Mouse (Mus musculus) thymus, postnatal 36 days (tissue): ENCODE data around the gene Gm42957.
"Not testable (repeated sequence)": the region's sequence is repeated elsewhere in the genome, so short reads cannot be mapped to it uniquely, and the experiment has no call there.

Experiments
- DNase-seq, 2 experiments: peaks; one replicate each; pipeline ENCODE4 v3.0.0; 2022; ENCODE audit warnings: mixed read lengths in 2 of 2

Gene Gm42957

GRCm38 (mm10) chr3:96634928-96635879 lies at the start of gene Gm42957, which contains the start of gene Pex11b:
TSS of gene Gm42957 (plus strand) at chr3:96635474.
TSS of gene Pex11b (plus strand) at chr3:96635376.
- DNase-seq, result peak; percentile 83 to 85

DNA sequence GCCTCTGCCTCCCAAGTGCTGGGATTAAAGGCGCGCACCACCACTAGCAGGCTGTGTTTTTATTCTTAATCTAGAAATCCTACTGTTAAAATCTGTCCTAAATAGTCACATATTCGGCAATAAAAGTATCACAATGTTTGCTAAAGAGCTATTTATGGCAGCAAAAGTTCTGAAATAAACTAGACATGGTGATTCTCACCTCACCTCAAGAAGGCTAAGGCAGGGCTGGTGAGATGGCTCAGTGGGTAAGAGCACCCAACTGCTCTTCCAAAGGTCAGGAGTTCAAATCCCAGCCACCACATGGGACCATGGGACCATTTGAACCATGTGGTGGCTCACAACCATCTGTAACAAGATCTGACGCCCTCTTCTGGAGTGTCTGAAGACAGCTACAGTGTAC lies 44.6 kb upstream of the Gm42957 start:
- no peak for DNase-seq

DNA sequence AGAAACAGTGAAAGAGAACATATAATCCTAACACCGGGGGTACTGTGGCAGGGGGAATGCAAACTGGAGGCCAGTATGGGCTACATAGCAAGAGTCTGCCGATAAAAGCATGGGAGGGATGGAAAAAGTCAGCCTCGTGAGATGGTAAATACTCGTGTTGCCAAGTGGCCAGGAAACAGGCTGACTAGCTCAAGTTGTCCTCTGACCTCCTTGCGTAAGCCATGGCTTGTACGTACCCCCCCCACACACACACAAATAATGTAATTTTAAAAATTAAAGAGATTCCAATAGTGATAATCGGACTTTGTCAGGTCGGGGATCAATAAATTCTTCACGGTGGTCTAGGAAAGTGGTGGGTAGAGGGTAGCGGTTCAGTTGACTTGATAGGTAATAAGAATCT lies 41.9 kb upstream of the Gm42957 start:
- no peak for DNase-seq

- DNase-seq, result peak; percentile 95
These were observed 41.3 kb upstream of the Gm42957 start, which contains the start of gene Polr3gl for GRCm38 (mm10) chr3:96593790-96594560. TSS of gene Polr3gl (minus strand) at chr3:96594181.

DNA sequence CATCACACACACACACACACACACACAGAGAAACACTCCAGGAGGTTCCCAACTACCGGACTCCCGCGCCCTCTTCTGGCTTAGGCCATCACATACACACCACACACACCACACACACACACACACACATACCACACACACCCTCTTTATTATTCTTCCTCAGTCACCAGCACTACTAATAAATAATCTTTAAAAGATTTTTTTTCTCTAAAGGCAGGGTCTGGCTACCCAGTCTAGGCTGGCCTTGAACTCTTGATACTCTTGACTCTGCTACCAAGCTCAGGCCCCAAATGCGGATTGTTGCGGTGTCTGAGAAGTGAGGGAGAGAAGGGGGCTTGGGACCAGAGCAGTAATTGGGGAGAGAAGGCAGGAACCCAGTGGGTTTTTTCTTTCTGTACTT lies 40.4 kb upstream of the Gm42957 start:
- DNase-seq, result no peak

- no peak for DNase-seq
These were observed 39.6 kb upstream of the Gm42957 start for GRCm38 (mm10) chr3:96595661-96596060.

- peak in 1 of 2 experiments; percentile 32 for DNase-seq
These were observed 39.0 kb upstream of the Gm42957 start, which contains the start of gene Ankrd34a for GRCm38 (mm10) chr3:96596228-96596707. TSS of gene Ankrd34a (plus strand) at chr3:96596636.

- no peak for DNase-seq
These were observed 38.4 kb upstream of the Gm42957 start for GRCm38 (mm10) chr3:96596855-96597254.

- DNase-seq, result no peak
These were observed 37.8 kb upstream of the Gm42957 start for GRCm38 (mm10) chr3:96597435-96597891.

DNA sequence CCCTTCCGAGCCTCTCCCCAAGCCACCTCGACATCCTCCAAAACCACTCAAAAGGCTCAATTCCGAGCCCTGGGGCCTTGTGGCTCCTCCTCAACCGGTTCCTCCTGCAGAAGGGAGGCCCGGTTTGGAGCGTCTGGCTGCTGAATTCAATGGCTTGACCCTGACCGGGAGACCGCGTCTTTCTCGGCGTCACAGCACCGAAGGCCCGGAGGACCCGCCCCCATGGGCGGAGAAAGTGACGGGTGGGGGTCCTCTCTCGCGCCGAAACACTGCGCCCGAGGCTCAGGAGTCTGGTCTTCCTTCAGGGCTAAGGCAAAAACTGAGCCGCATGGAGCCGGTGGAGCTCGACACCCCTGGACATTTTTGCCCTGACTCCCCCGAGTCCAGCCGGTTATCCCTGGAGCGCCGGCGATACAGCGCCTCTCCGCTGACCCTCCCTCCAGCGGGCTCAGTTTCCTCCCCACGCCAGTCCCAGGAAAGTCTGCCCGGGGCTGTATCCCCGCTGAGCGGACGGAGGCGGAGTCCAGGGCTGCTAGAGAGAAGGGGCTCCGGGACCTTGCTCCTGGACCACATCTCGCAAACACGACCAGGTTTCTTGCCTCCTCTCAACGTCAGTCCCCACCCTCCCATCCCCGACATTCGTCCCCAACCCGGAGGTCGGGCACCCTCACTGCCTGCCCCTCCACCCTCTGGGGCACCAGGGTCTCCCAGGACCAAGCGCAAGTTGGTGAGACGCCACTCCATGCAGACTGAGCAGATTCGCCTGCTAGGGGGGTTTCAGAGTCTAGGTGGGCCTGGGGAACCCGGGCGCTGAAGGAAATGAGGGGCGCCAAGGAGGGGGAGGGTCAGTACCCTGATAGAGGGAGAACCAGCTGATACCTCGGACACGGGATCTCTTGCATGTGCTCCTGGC lies 36.9 kb upstream of the Gm42957 start:
- peak; percentile 8 to 29 for DNase-seq

- DNase-seq, result no peak
These were observed 36.2 kb upstream of the Gm42957 start for GRCm38 (mm10) chr3:96599069-96599393.

- no peak for DNase-seq
These were observed 35.9 kb upstream of the Gm42957 start for GRCm38 (mm10) chr3:96599411-96599810.

DNA sequence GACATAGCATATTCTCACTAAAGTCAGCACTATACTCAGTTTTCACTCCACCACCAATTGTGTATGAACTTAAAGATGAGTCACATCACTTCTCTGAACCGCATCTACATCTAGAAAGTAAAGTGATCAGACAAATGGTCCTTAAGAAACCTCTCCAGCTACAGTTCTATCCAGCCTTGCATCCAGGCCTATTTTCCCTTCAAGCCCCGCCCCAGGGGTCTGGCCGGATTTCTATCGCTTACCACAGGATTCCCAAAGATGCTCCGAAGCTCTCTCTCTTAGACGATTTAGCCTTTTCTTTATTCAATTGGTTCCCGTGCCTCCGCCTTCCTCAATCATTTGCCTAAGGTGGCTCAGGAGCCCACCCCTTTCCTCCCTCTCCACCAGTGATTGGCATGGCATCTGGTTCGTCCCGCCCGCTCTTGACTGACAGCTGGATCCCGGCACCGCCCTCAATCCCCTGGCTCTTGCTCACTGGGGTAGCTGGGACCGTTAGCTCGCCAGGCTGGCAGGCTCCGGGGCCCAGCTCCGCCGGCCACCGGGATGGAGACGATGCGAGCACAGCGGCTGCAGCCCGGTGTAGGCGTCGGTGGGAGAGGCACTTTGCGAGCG lies 34.5 kb upstream of the Gm42957 start, which contains the start of gene Lix1l:
TSS of gene Lix1l (plus strand) at position 511 of the 612 bp plus-strand sequence.
- peak; percentile 85 to 91 for DNase-seq

- DNase-seq, result no peak
These were observed 34.0 kb upstream of the Gm42957 start for GRCm38 (mm10) chr3:96601251-96601787.

DNA sequence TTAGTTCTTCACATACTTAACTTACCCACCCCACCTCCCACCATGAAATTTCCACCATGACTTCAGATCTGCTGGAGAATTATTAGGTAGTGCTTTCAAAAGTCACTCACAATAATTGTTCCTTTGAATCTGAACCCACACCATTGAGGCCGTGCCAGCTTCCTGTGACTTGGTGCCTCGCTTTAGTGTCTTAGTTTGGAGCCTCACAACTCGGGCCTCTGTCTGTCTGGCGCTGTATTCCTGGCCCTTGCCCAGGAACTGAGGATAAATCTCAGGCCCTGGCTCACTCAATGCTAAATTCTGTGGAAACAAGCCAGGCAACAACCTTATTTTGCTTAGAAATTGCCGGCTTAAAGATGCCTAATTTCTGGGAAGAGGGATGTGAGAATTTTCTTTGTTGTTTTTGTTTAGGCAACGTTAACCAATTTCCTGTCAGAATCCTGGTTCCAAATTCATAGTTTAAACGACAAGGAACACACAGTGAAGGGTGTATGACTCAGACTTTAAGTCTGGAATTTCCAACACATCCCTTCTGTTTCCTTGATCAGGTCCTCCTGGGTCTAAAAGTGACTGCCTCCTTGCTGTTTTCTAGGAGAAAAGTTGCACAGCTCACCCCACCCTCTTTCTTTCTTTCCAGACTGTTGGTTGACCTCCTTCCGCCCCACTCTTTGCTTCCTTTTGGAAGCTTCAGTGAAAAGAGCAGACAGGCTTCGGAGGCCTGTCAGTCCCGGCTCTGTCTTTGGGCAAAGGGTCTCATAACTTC lies 33.2 kb upstream of the Gm42957 start:
- no peak for DNase-seq

DNA sequence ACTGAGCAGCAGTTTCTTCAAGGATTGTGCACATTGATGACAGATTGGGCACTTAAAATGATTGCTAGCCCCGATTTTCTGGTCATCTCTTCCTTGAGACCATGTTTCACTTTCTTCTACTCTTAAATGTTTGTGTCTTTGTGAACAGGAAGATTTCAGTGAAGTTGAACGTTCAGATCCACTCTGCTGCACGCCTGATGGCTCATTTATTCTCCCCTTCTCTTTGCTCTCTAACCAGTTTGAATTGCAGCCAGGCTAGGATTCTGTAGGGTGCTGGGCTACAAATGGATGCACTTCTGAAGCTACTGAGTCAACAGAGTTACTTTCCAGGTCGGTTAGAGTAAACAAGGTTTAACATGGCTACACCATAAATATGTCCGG lies 32.6 kb upstream of the Gm42957 start:
- DNase-seq, result no peak

- DNase-seq, result no peak
These were observed 32.0 kb upstream of the Gm42957 start for GRCm38 (mm10) chr3:96603311-96603710.

GRCm38 (mm10) chr3:96606007-96606406 lies 29.3 kb upstream of the Gm42957 start:
- DNase-seq, result not testable (repeated sequence)

DNA sequence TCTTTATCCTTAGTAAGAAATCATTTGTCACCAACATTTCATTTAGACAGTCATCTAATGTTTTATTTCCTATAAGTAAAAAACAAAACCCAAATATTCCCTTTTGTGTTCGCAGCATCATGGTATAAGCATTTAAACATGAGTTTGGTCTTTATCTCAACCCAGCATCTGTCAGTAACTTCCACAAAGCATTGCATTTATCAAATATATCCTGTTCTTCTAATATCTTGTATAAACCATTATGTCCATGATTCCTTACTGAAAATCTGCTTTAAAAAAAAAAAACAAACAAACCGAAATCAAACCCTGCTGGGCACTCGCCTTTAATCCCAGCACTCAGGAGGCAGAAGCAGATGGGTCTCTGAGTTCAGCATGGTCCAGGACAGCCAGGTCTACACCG lies 28.7 kb upstream of the Gm42957 start:
- DNase-seq, result no peak

DNA sequence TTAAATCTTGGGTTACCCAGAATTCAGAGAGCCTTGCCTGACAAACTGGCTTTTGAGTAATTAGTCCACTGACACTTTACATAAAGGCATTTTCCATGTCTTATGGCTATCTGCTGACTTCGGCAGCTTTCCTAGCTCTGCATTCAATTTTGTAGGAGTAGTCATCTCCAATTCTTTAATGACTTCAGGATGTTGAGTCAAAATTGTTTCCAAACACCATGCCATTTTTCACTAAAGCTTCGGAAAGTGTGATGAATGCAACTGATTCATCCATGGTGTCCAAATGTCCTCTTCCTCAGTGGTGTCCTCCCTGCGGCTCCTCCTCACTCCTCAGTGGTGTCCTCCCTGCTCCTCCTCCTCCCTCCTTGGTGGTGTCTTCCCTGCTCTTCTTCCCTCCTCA lies 17.3 kb upstream of the Gm42957 start:
- no peak for DNase-seq

DNA sequence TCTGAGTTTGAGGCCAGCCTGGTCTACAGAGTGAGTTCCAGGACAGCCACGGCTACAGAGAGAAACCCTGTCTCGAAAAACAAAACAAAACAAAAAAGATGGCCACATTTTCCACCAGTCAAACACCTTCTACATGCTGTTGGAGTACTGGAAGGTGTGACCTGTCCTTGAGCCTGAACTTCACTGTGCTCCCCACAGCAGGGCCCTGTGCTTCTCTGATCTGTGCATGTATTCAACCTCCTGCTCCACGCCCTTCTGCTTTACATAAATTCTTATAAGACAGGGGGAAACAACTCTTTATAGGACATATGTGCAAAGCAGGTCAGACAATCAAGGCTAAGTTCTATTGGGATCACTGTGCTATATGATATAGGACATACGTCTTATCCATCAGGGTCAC lies 12.1 kb upstream of the Gm42957 start:
- DNase-seq, result no peak
